Comparison of ENCODE assay signal across 23 mouse cellular contexts in the genomic region with DNA sequence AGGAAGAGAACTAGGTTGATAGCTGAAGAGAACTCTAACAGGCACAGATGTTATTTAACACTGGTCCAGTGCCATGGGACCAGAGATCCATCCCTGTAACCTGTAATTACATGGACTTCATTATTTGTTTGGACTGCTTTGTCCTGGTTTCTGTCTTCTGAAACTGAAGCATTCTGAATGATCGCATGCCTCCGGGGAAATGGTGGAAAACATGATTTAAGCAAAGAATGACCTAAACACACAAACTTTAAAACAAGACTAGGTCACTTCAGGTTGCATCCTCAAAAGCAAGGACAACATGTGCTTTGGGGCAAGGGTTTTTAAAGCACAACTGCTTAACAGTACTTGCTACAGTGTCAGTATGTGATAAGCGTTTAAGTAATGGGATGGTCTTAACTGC. TPM values are rescaled to one million over a fixed set of nuclear protein-coding genes. Genes with fewer than 3 reads are reported as not detected.
DNase-seq lines count a peak whose midpoint lies in the region; ATAC-seq and TF ChIP-seq lines count a peak whose summit lies in the region.
"Had no signal": no experiment of that assay in that cellular context is flagged by ENCODE, and none has a peak within 500 bp of the region (broad histone marks: within the 10 kb centered on the region; RNA-seq: fewer than 3 reads in every experiment).

No protein-coding gene starts in this region.

- DNase-seq in heart, adult 2 months, result no peak
- DNase-seq in heart, postnatal 4 days, result no peak
- no peak for DNase-seq in heart, adult 11 months
- DNase-seq in left cerebral cortex, adult 2 months (ENCODE audit: extremely low spot score in 1 of 2, low spot score in 2 of 2), result no peak
- no peak for DNase-seq in left cerebral cortex, postnatal 25 days (ENCODE audit: low spot score in 2 of 2)
- DNase-seq: adrenal gland, postnatal 25 days; B cell, adult 2 months; cerebellum, adult 18-20 months; cerebellum, postnatal 10 days; kidney, postnatal 14 days; left cerebral cortex, postnatal 4 days; liver, postnatal 0 days; lung, postnatal 10 days; thymus, postnatal 4 days had no signal

- peaks cover 20% of the 10 kb centered on the region for H3K4me1 ChIP-seq in heart, adult 2 months (ENCODE audit: control insufficient read depth, insufficient read depth, low read length)
- H3K4me1 ChIP-seq in heart, embryonic 16.5 days (ENCODE audit: control insufficient read depth, insufficient read depth, low read length), result peaks cover 32% of the 10 kb centered on the region
- H3K4me1 ChIP-seq in forebrain, embryonic 12.5 days, result peaks cover 4% of the 10 kb centered on the region
- H3K4me1 ChIP-seq: hindbrain, embryonic 13.5 days; neural tube, embryonic 13.5 days had no signal

- no peak overlapping the region for H3K4me3 ChIP-seq in heart, adult 2 months
- no peak overlapping the region for H3K4me3 ChIP-seq in heart, embryonic 16.5 days (ENCODE audit: low read length)
- no peak overlapping the region for H3K4me3 ChIP-seq in left cerebral cortex, adult 2 months
- H3K4me3 ChIP-seq in forebrain, embryonic 12.5 days (replicated peaks), result no peak overlapping the region
- H3K4me3 ChIP-seq: erythroblast, embryonic 14.5 days; forebrain, embryonic 13.5 days; hindbrain, embryonic 13.5 days; liver, embryonic 12.5 days; midbrain, embryonic 13.5 days; neural tube, embryonic 13.5 days had no signal

- peaks cover 41% of the 10 kb centered on the region for H3K36me3 ChIP-seq in heart, adult 2 months (ENCODE audit: control insufficient read depth, insufficient read depth, low read length)
- no peaks in the 10 kb centered on the region for H3K36me3 ChIP-seq in heart, embryonic 16.5 days (ENCODE audit: control insufficient read depth, insufficient read depth)
- no peaks in the 10 kb centered on the region for H3K36me3 ChIP-seq in forebrain, embryonic 12.5 days (replicated peaks)
- H3K36me3 ChIP-seq: hindbrain, embryonic 13.5 days; liver, embryonic 12.5 days; midbrain, embryonic 13.5 days; neural tube, embryonic 13.5 days had no signal

- ATAC-seq in heart, embryonic 16.5 days (replicated peaks; ENCODE audit: extremely low read depth, insufficient read depth, low FRiP score), result no peak
- no peak for ATAC-seq in forebrain, embryonic 12.5 days (ENCODE audit: low FRiP score)
- ATAC-seq: forebrain, embryonic 13.5 days; liver, embryonic 12.5 days; liver, postnatal 0 days; midbrain, embryonic 13.5 days had no signal

- 65% methylated on average over 3 of the region's 3 CpGs for WGBS in heart, adult 2 months
- WGBS in heart, embryonic 16.5 days, result 81% methylated on average over 3 of the region's 3 CpGs
- WGBS in forebrain, embryonic 12.5 days, result 98% methylated on average over 3 of the region's 3 CpGs

- TF ChIP-seq EP300 in heart, adult 2 months (IDR thresholded peaks at IDR 0.05; ENCODE audit: insufficient read depth, low read depth, low read length), result no peak

- no peaks in the 10 kb centered on the region for H3K9me3 ChIP-seq in heart, embryonic 16.5 days (replicated peaks; ENCODE audit: control insufficient read depth, low read length)
- no peaks in the 10 kb centered on the region for H3K9me3 ChIP-seq in forebrain, embryonic 12.5 days
- H3K9me3 ChIP-seq: forebrain, embryonic 13.5 days; hindbrain, embryonic 13.5 days; liver, embryonic 12.5 days; midbrain, embryonic 13.5 days; neural tube, embryonic 13.5 days had no signal

- H3K4me2 ChIP-seq in heart, embryonic 16.5 days (ENCODE audit: low read depth, low read length), result no peak overlapping the region
- H3K4me2 ChIP-seq in forebrain, embryonic 12.5 days, result no peak overlapping the region
- H3K4me2 ChIP-seq: forebrain, embryonic 13.5 days; hindbrain, embryonic 13.5 days; liver, embryonic 12.5 days; midbrain, embryonic 13.5 days; neural tube, embryonic 13.5 days had no signal

- TF ChIP-seq POLR2A in heart, adult 2 months (IDR thresholded peaks at IDR 0.05; ENCODE audit: insufficient read depth, low read depth, low read length), result no peak

- no peak for TF ChIP-seq CTCF in heart, adult 2 months (IDR thresholded peaks at IDR 0.05)
- TF ChIP-seq CTCF in left cerebral cortex, adult 2 months (IDR thresholded peaks at IDR 0.05), result no peak

- no peaks in the 10 kb centered on the region for H3K27me3 ChIP-seq in heart, adult 2 months (ENCODE audit: control insufficient read depth, insufficient read depth, low read length)
- H3K27me3 ChIP-seq in heart, embryonic 16.5 days (ENCODE audit: control insufficient read depth, insufficient read depth, low read length), result no peaks in the 10 kb centered on the region
- no peaks in the 10 kb centered on the region for H3K27me3 ChIP-seq in forebrain, embryonic 12.5 days
- H3K27me3 ChIP-seq: forebrain, embryonic 13.5 days; hindbrain, embryonic 13.5 days; liver, embryonic 12.5 days; midbrain, embryonic 13.5 days; neural tube, embryonic 13.5 days had no signal

- intact Hi-C loops in heart, adult 2 months (cut with DNase I), result loop anchor here (5.0 kb wide), 2 partner anchors 40 to 155 kb away; no protein-coding TSS in a partner anchor
- intact Hi-C loops in left cerebral cortex, adult 2 months (cut with DNase I), result no loop called here
- intact Hi-C loops in left cerebral cortex, postnatal 25 days (cut with DNase I), result no loop called here

- H3K9ac ChIP-seq in heart, adult 2 months (ENCODE audit: low read depth, low read length), result no peak overlapping the region
- no peak overlapping the region for H3K9ac ChIP-seq in heart, embryonic 16.5 days (ENCODE audit: low read length)
- H3K9ac ChIP-seq in forebrain, embryonic 12.5 days, result no peak overlapping the region
- H3K9ac ChIP-seq: forebrain, embryonic 13.5 days; hindbrain, embryonic 13.5 days; liver, embryonic 12.5 days; liver, postnatal 0 days; midbrain, embryonic 13.5 days; neural tube, embryonic 13.5 days had no signal

- H3K27ac ChIP-seq in heart, adult 2 months, result peak overlapping the region; percentile 81
- peak overlapping the region; percentile 85 for H3K27ac ChIP-seq in heart, embryonic 16.5 days (ENCODE audit: low read length)
- peak overlapping the region; percentile 28; the same call in 1 of the 2 replicates for H3K27ac ChIP-seq in left cerebral cortex, adult 2 months
- no peak overlapping the region for H3K27ac ChIP-seq in forebrain, embryonic 12.5 days
- H3K27ac ChIP-seq: forebrain, embryonic 13.5 days; hindbrain, embryonic 13.5 days; liver, embryonic 12.5 days; macrophage; midbrain, embryonic 13.5 days; neural tube, embryonic 13.5 days had no signal

- peaks cover 4% of the 10 kb centered on the region; the same call in 1 of the 2 replicates for H3K79me2 ChIP-seq in heart, adult 2 months (replicated peaks; ENCODE audit: control insufficient read depth, insufficient read depth, low read length)

RNA-seq across cellular contexts. Expression of a gene that starts 8.2 kb away (rescaled TPM):
- 10 to 100 TPM; 37.0 to 40.3 TPM for total RNA-seq in heart, adult 2 months (2021)
- polyA plus RNA-seq in heart, adult 2 months (2012; rRNA removed), result 16.8 and 33.1 TPM in 2 replicates
- 10 to 100 TPM; 59.2 to 62.8 TPM for total RNA-seq in heart, postnatal 4 days (2021)
- polyA plus RNA-seq in heart, embryonic 16.5 days (2015; fragmentation: Nextera tagmentation; extraction: Ambion mirVana), result 39.3 and 40.2 TPM in 2 replicates
- total RNA-seq in left cerebral cortex, adult 2 months (2021), result 10 to 100 TPM in 1 of 2 experiments, 1 to 10 TPM in 1; 9.1 to 12.1 TPM
- total RNA-seq in left cerebral cortex, postnatal 25 days (2021), result 10 to 100 TPM in 1 of 2 experiments, 1 to 10 TPM in 1; 9.3 to 10.8 TPM
- 6.0 and 6.8 TPM in 2 replicates for polyA plus RNA-seq in forebrain, embryonic 12.5 days (2016; fragmentation: Nextera tagmentation; extraction: Ambion mirVana)
- polyA plus RNA-seq: erythroblast, embryonic 14.5 days; macrophage had no signal
